In the genomic region with DNA sequence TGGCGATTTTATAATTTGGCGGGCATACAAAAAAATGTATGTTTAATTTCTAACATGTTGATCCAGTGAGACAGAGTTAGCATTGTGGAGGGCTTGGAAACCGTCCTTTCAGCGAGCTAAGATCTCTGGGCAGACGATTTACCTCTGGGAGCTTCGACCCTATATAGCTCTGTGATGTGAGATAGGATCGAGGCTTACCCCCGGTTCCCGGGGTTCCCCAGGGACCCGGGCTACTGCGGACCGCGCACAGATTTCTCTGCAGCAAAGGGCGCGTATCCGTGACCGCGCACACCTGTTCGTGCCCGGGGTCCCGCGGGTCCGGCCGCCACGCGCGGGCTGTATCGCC, we compare ENCODE assay signal across 9 mouse cellular contexts. TPM values are rescaled to one million over a fixed set of nuclear protein-coding genes. Genes with fewer than 3 reads are reported as not detected.
DNase-seq lines count a peak whose midpoint lies in the region; ATAC-seq and TF ChIP-seq lines count a peak whose summit lies in the region.
"Had no signal": no experiment of that assay in that cellular context is flagged by ENCODE, and none has a peak within 500 bp of the region (broad histone marks: within the 10 kb centered on the region; RNA-seq: fewer than 3 reads in every experiment).

No protein-coding gene starts in this region.

- no peak for TF ChIP-seq EP300 in liver, postnatal 0 days (IDR thresholded peaks at IDR 0.05; ENCODE audit: low read depth)

- no peaks in the 10 kb centered on the region for H3K36me3 ChIP-seq in heart, embryonic 13.5 days
- H3K36me3 ChIP-seq in forebrain, embryonic 16.5 days (ENCODE audit: control insufficient read depth, insufficient read depth) = no peaks in the 10 kb centered on the region
- H3K36me3 ChIP-seq in liver, postnatal 0 days (replicated peaks; ENCODE audit: insufficient read depth, low read length) = no peaks in the 10 kb centered on the region
- H3K36me3 ChIP-seq: G1E had no signal

- no peaks in the 10 kb centered on the region for H3K9me3 ChIP-seq in heart, embryonic 13.5 days
- H3K9me3 ChIP-seq in forebrain, embryonic 16.5 days (ENCODE audit: control insufficient read depth, low read length) = no peaks in the 10 kb centered on the region
- no peaks in the 10 kb centered on the region for H3K9me3 ChIP-seq in liver, postnatal 0 days (ENCODE audit: low read length)

- H3K27me3 ChIP-seq in heart, embryonic 13.5 days (replicated peaks) = peaks cover 57% of the 10 kb centered on the region
- peaks cover 19% of the 10 kb centered on the region for H3K27me3 ChIP-seq in forebrain, embryonic 16.5 days (replicated peaks; ENCODE audit: control insufficient read depth, insufficient read depth, low read length)
- H3K27me3 ChIP-seq in liver, postnatal 0 days (ENCODE audit: insufficient read depth, low read length) = peaks cover 42% of the 10 kb centered on the region

- H3K4me2 ChIP-seq in heart, embryonic 13.5 days = peak overlapping the region; percentile 98
- peak overlapping the region; percentile 100 for H3K4me2 ChIP-seq in forebrain, embryonic 16.5 days (ENCODE audit: low read length)
- H3K4me2 ChIP-seq in liver, postnatal 0 days (ENCODE audit: low read depth, low read length) = peak overlapping the region; percentile 67

- WGBS in heart, embryonic 13.5 days = 1% methylated on average over 28 of the region's 28 CpGs
- WGBS in forebrain, embryonic 16.5 days = under 1% methylated on average over 28 of the region's 28 CpGs
- 1% methylated on average over 28 of the region's 28 CpGs for WGBS in liver, postnatal 0 days (ENCODE audit: insufficient replicate concordance)

- DNase-seq in heart, adult 9 months (ENCODE audit: low spot score in 2 of 2) = no peak
- peak; percentile 32 for DNase-seq in ES-CJ7 (ENCODE audit: low read depth, low spot score)
- no peak for DNase-seq in liver, postnatal 0 days
- DNase-seq in spleen, postnatal 14 days (ENCODE audit: low spot score in 2 of 2) = no peak
- no peak for DNase-seq in cerebellum, adult 8-10 months

- peak overlapping the region; percentile 74 for H3K9ac ChIP-seq in heart, embryonic 13.5 days
- peak overlapping the region; percentile 55 for H3K9ac ChIP-seq in forebrain, embryonic 16.5 days (replicated peaks; ENCODE audit: low read depth, low read length)
- H3K9ac ChIP-seq in liver, postnatal 0 days (replicated peaks) = no peak overlapping the region

- H3K4me1 ChIP-seq in heart, embryonic 13.5 days = peaks cover 16% of the 10 kb centered on the region
- H3K4me1 ChIP-seq in forebrain, embryonic 16.5 days (replicated peaks; ENCODE audit: control insufficient read depth, insufficient read depth, low read length) = peaks cover 11% of the 10 kb centered on the region
- H3K4me1 ChIP-seq in liver, postnatal 0 days (ENCODE audit: insufficient read depth) = peaks cover 3% of the 10 kb centered on the region; the same call in 1 of the 2 replicates

- ATAC-seq in heart, embryonic 13.5 days (ENCODE audit: extremely low read depth, insufficient number of reproducible peaks, low FRiP score, low TSS enrichment) = no peak
- peak; percentile 61 for ATAC-seq in forebrain, embryonic 16.5 days
- no peak for ATAC-seq in liver, postnatal 0 days
- ATAC-seq in megakaryocyte progenitor cell, adult 5-6 weeks (replicated peaks; ENCODE audit: poor library complexity) = no peak

- peak overlapping the region; percentile 69 for H3K4me3 ChIP-seq in heart, embryonic 13.5 days
- H3K4me3 ChIP-seq in forebrain, embryonic 16.5 days (replicated peaks; ENCODE audit: low read length) = peak overlapping the region; percentile 69
- H3K4me3 ChIP-seq in liver, postnatal 0 days (ENCODE audit: low read depth, low read length) = peak overlapping the region; percentile 45

- no peak for TF ChIP-seq CTCF in liver, postnatal 0 days (IDR thresholded peaks at IDR 0.05; ENCODE audit: low read depth)

- no peak overlapping the region for H3K27ac ChIP-seq in heart, embryonic 13.5 days (replicated peaks)
- H3K27ac ChIP-seq in forebrain, embryonic 16.5 days (ENCODE audit: low read length) = no peak overlapping the region
- no peak overlapping the region for H3K27ac ChIP-seq in liver, postnatal 0 days (ENCODE audit: low read depth)

RNA-seq across cellular contexts. Expression of gene Dnajc6, which starts 0.3 kb away (rescaled TPM):
- polyA plus RNA-seq in heart, embryonic 13.5 days (2015; fragmentation: Nextera tagmentation; extraction: Ambion mirVana) = 0.16 and 0.39 TPM in 2 replicates
- polyA plus RNA-seq in forebrain, embryonic 16.5 days (2015; fragmentation: Nextera tagmentation; extraction: Ambion mirVana) = 31.6 and 34.6 TPM in 2 replicates
- polyA plus RNA-seq in liver, postnatal 0 days (2015; fragmentation: Nextera tagmentation; extraction: Ambion mirVana) = 0.16 and 0.22 TPM in 2 replicates
- 15.7 and 22.1 TPM in 2 replicates for total RNA-seq in megakaryocyte progenitor cell, adult 5-6 weeks (2015)
- total RNA-seq in megakaryocyte progenitor cell, adult 5-6 weeks (2017) = 17.6 and 21.6 TPM in 2 replicates
- polyA plus RNA-seq: G1E had no signal

Comparison
In these comparisons a context has a peak if more than half of its experiments do, and no peak if none do; other contexts are left out.
1. RNA of gene Dnajc6, which starts 0.3 kb away (polyA plus RNA-seq): 31.6 to 34.6 TPM in forebrain, embryonic 16.5 days; 0.16 to 0.22 TPM in liver, postnatal 0 days and 0.16 to 0.39 TPM in heart, embryonic 13.5 days; every median in the first group is over 10 times any median in the second.
2. Peak in every context shown above with its lines, with median percentiles within 50 percentile points of each other: H3K4me2 ChIP-seq and H3K4me3 ChIP-seq.